Mouse (Mus musculus) bone marrow macrophage, adult 2 months (primary cell): Measurements from ENCODE around the gene 1700057G04Rik. TPM values are rescaled to one million over a fixed set of nuclear protein-coding genes. Genes with fewer than 3 reads are reported as not detected.
"Not testable (repeated sequence)": the region's sequence is repeated elsewhere in the genome, so short reads cannot be mapped to it uniquely, and the experiment has no call there.

Source experiments
- H3K27ac ChIP-seq: 2 replicates; pipeline ENCODE4 v1.5.1; 2012; ENCODE audit warnings: low read depth, low read length; ENCODE audit not compliant: insufficient read depth
- H3K4me1 ChIP-seq: 2 replicates; pipeline ENCODE4 v1.6.1; 2012; ENCODE audit warnings: low read length; ENCODE audit not compliant: control insufficient read depth, insufficient read depth
- H3K4me3 ChIP-seq: 2 replicates; pipeline ENCODE4 v1.5.1; 2012; ENCODE audit warnings: mild to moderate bottlenecking, low read length, moderate library complexity; ENCODE audit not compliant: insufficient read depth
- CTCF ChIP-seq: IDR thresholded peaks from 2 replicates; pipeline ENCODE4 v1.5.1; 2012; ENCODE audit warnings: low read depth, mild to moderate bottlenecking, low read length, moderate library complexity
- POLR2A ChIP-seq: IDR thresholded peaks from 2 replicates; pipeline ENCODE4 v1.6.1; 2012; ENCODE audit warnings: mild to moderate bottlenecking, low read depth, low read length, borderline replicate concordance
- polyA plus RNA-seq: library from polyadenylated mRNA; stranded (reverse); fragments of >200 nt; gene quantifications from 2 replicates; pipeline ENCODE4 v1.2.4, GENCODE M21; 2012; ENCODE audit not compliant: missing spikeins, insufficient read depth, insufficient read length

The 1700057G04Rik gene
- polyA plus RNA-seq, 1 experiment = not detected

DNA sequence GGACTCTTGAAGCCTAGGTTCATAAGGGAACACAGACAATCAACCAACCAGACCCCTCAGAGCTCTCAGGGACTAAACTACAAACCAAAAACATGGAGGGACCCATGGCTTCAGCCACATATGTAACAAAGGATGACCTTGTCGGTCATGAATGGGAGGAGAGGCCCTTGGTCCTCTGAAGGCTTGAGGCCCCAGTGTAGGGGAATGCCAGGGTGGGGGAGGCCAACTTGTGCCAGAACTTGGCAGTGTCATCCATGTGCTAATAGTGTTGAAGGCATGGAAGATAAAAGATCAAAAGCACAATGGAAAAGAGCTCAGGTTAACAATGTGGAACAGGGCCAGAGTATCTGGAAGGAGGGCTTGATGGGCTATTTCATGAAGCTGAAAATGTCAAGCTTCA is 10.9 kb upstream of the 1700057G04Rik start:
- TF ChIP-seq CTCF = no peak
- TF ChIP-seq POLR2A = no peak
- Histone ChIP-seq H3K4me1 (peaks cover 2% of the 10 kb centered on the region; the same call in 1 of the 2 replicates), H3K4me3 (no peak overlapping the region), H3K27ac (no peak overlapping the region)

- peaks cover 2% of the 10 kb centered on the region; the same call in 1 of the 2 replicates for H3K4me1 ChIP-seq
- no peak overlapping the region for H3K27ac ChIP-seq
- H3K4me3 ChIP-seq = no peak overlapping the region
- TF ChIP-seq CTCF (no peak), POLR2A (no peak)
Measured at GRCm38 (mm10) chr9:92301213-92301612, 8.0 kb upstream of the 1700057G04Rik start.

- Histone ChIP-seq H3K4me1 (peaks cover 2% of the 10 kb centered on the region; the same call in 1 of the 2 replicates), H3K27ac (no peak overlapping the region), H3K4me3 (no peak overlapping the region)
- TF ChIP-seq CTCF (no peak), POLR2A (no peak)
Measured at GRCm38 (mm10) chr9:92305075-92305474, 4.1 kb upstream of the 1700057G04Rik start.

DNA sequence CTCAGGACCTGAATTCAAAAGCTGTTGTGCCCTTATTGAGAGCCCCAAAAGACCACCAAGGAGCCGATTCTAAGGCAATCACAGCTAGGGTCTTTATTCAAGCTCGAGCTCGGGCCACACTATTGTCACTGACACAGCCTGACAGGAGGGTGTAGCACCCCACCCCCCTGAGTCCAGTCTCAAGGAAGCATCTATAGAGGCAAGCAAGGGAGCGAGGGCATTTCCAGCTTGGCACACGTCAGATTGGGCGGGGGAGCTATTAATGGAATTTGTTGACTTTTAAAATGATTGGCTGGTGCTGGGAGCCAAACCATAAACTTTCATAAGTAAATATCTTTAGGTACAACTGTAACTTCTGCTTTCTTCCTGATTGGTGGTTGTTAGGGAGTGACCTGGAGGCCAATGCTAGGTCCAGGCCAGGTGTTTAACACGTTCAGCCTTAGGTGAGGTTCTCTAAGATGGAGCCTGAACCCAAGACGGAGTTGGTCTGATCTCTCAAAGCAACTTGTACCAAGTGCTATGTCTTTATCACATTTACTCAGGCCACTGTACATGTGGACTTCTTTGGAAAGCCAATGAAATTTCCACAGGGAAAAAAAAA is 3.5 kb upstream of the 1700057G04Rik start:
- Histone ChIP-seq H3K4me3 (no peak overlapping the region), H3K4me1 (peaks cover 2% of the 10 kb centered on the region; the same call in 1 of the 2 replicates), H3K27ac (no peak overlapping the region)
- TF ChIP-seq POLR2A (no peak), CTCF (no peak)

GRCm38 (mm10) chr9:92316791-92317190 is 7.6 kb downstream of the 1700057G04Rik start:
- TF ChIP-seq CTCF (no peak), POLR2A (no peak)
- no peaks in the 10 kb centered on the region for H3K4me1 ChIP-seq
- H3K27ac ChIP-seq = no peak overlapping the region
- no peak overlapping the region for H3K4me3 ChIP-seq

DNA sequence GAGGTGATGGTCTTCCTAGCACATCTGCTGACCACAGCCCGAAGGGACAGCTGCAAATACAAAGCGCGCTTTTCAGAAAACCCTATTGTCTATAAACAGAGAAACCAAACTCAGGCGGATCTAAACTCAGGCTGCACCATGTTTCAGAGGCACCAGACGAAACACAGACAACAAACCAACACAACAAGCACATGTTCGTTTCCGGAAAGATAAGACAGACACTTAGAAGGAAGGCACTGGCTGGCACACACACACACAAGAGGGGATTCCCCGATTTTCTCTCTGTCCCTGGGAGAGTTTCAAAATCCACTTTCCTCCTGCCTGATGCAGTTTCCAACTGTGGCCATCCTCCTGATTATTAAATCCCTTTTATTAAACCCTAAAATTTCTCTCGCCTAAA is 16.8 kb downstream of the 1700057G04Rik start:
- not testable (repeated sequence) for H3K4me3 ChIP-seq, H3K4me1 ChIP-seq, H3K27ac ChIP-seq

DNA sequence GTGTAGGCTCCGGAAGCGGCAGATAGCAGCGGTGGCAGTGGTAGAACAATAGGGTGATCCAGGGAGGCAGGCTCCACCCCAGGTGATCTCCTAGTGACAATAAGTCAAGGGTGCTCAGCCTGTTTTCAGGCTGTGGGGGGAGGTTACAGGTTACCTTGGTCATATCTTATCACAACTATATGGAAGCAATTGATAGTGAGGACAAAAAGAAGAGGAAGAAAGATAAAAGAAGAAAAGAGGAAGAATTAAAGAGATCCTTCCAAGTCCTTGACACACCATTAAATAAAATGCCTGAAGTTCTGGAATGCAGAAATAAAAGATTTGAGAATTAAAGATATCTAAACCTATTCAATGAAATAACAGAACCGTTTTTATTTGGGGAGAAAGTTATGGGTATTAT is 17.6 kb downstream of the 1700057G04Rik start:
- H3K4me3 ChIP-seq = no peak overlapping the region
- no peak overlapping the region for H3K27ac ChIP-seq
- no peak for TF ChIP-seq CTCF
- TF ChIP-seq POLR2A = no peak
- 0 out of 2 replicates have a peak, but pooled peaks cover 2% of the 10 kb centered on the region for H3K4me1 ChIP-seq

DNA sequence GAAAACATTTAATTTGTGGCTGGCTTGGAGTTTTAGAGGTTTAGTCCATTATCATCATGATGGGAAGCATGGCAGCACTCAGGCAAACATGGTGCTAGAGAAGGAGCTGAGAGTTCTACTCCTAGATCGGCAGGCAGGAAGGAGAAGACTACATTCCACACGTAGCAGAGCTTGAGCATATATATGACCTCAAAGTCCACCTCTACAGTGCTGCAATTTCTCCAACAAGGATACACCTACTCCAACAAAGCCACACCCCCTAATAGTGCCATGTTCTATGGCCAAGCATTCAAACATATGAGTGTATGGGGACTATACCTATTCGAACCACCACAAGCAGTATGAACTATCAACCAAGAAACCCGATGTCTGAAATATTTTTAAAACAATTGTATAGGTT is 22.2 kb downstream of the 1700057G04Rik start:
- Histone ChIP-seq H3K4me3 (no peak overlapping the region), H3K4me1 (peaks cover 8% of the 10 kb centered on the region; the same call in 1 of the 2 replicates), H3K27ac (no peak overlapping the region)
- TF ChIP-seq CTCF (no peak), POLR2A (no peak)

- Histone ChIP-seq H3K4me3 (no peak overlapping the region), H3K27ac (no peak overlapping the region), H3K4me1 (peaks cover 8% of the 10 kb centered on the region; the same call in 1 of the 2 replicates)
- TF ChIP-seq CTCF (no peak), POLR2A (no peak)
Measured at GRCm38 (mm10) chr9:92334845-92335244, 25.7 kb downstream of the 1700057G04Rik start.

DNA sequence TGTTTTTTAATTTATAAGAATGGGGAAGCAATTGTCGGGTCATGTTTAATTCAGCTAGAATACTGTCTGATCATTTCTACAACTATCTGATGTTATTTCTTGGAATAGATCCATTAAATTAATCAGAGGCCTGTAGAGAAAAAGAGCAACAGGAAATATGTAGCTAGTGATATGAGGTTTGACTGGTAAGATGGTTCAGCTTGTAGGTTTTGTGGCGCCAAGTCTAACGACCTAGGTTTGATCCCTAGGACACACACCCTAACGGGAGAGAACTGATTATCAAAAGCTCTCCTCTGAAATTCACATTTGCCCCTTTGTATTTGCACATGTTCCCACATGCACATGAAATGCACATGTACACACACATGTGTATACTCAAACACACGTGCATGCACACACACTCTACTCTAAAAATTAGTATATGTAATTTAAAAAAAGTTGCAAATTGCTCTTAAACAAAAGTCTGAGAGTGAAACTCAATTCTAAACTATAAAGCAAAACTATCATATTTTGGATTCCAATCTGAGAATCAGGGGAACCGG is 26.2 kb downstream of the 1700057G04Rik start:
- Histone ChIP-seq H3K4me3 (no peak overlapping the region), H3K27ac (no peak overlapping the region), H3K4me1 (peaks cover 8% of the 10 kb centered on the region; the same call in 1 of the 2 replicates)
- no peak for TF ChIP-seq POLR2A
- TF ChIP-seq CTCF = no peak
